In the genomic region with DNA sequence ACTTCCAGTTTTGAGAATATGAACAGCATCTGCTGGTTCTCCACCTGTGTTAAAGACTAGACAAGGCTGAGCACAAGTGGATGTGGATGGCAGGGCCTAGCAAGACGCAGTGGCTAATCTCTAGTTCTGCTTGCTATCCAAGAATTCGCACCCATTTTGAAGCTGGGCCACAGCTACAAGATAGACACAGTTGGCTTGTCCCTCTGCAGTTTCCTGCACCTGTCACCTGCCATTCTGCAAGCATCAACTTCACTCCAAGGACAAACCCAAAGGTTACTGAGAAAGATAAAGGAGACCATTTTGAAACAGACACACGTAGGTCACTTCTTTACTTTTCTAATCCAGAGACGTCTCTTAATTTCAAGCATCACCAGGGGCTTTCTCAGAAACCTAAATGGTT, we compare ENCODE assay signal across 9 mouse cellular contexts. TPM values are rescaled to one million over a fixed set of nuclear protein-coding genes. Genes with fewer than 3 reads are reported as not detected.
DNase-seq lines count a peak whose midpoint lies in the region; ATAC-seq and TF ChIP-seq lines count a peak whose summit lies in the region.
"Had no signal": no experiment of that assay in that cellular context is flagged by ENCODE, and none has a peak within 500 bp of the region (broad histone marks: within the 10 kb centered on the region; RNA-seq: fewer than 3 reads in every experiment).

No protein-coding gene starts in this region.

- H3K27me3 ChIP-seq in embryonic facial prominence, embryonic 15.5 days: no peaks in the 10 kb centered on the region
- H3K27me3 ChIP-seq in intestine, postnatal 0 days (replicated peaks; ENCODE audit: control insufficient read depth, insufficient read depth, low read length): no peaks in the 10 kb centered on the region
- no peaks in the 10 kb centered on the region for H3K27me3 ChIP-seq in neural tube, embryonic 12.5 days (replicated peaks)

- WGBS in embryonic facial prominence, embryonic 15.5 days: 68% methylated on average over 4 of the region's 4 CpGs
- 54% methylated on average over 4 of the region's 4 CpGs for WGBS in intestine, postnatal 0 days
- WGBS in neural tube, embryonic 12.5 days: 71% methylated on average over 4 of the region's 4 CpGs

- intact Hi-C loops in left cerebral cortex, adult 2 months (cut with DNase I): loop anchor here (2.0 kb wide), 1 partner anchor 15 kb away; no protein-coding TSS in a partner anchor

- H3K9ac ChIP-seq in embryonic facial prominence, embryonic 15.5 days: 0 out of 2 replicates have a peak overlapping the region, but pooled peaks have one; percentile 26
- H3K9ac ChIP-seq in intestine, postnatal 0 days (ENCODE audit: low read depth, low read length): peak overlapping the region; percentile 98
- peak overlapping the region; percentile 60 for H3K9ac ChIP-seq in neural tube, embryonic 12.5 days

- peak overlapping the region; percentile 58 for H3K4me2 ChIP-seq in embryonic facial prominence, embryonic 15.5 days (replicated peaks)
- H3K4me2 ChIP-seq in intestine, postnatal 0 days (replicated peaks; ENCODE audit: low read depth): peak overlapping the region; percentile 74
- H3K4me2 ChIP-seq in neural tube, embryonic 12.5 days (replicated peaks): peak overlapping the region; percentile 87

- peaks cover 26% of the 10 kb centered on the region for H3K36me3 ChIP-seq in embryonic facial prominence, embryonic 15.5 days
- H3K36me3 ChIP-seq in intestine, postnatal 0 days (ENCODE audit: control insufficient read depth, insufficient read depth): peaks cover 21% of the 10 kb centered on the region
- H3K36me3 ChIP-seq in neural tube, embryonic 12.5 days: peaks cover 21% of the 10 kb centered on the region

- H3K4me3 ChIP-seq in left cerebral cortex, adult 2 months: peak overlapping the region; percentile 58
- peak overlapping the region; percentile 82 for H3K4me3 ChIP-seq in embryonic facial prominence, embryonic 15.5 days (replicated peaks)
- H3K4me3 ChIP-seq in intestine, postnatal 0 days (ENCODE audit: low read depth, low read length): peak overlapping the region; percentile 99
- H3K4me3 ChIP-seq in neural tube, embryonic 12.5 days: peak overlapping the region; percentile 85

- ATAC-seq in embryonic facial prominence, embryonic 15.5 days (ENCODE audit: insufficient number of reproducible peaks, low FRiP score, low TSS enrichment, low read depth): no peak
- ATAC-seq in intestine, postnatal 0 days: no peak
- no peak for ATAC-seq in neural tube, embryonic 12.5 days (ENCODE audit: low FRiP score, low read depth)

- peak overlapping the region; percentile 97 for H3K27ac ChIP-seq in left cerebral cortex, adult 2 months
- H3K27ac ChIP-seq in embryonic facial prominence, embryonic 15.5 days (replicated peaks): peak overlapping the region; percentile 97
- H3K27ac ChIP-seq in intestine, postnatal 0 days (ENCODE audit: low read depth, low read length): peak overlapping the region; percentile 99
- H3K27ac ChIP-seq in neural tube, embryonic 12.5 days: no peak overlapping the region

- no peak for TF ChIP-seq CTCF in left cerebral cortex, adult 2 months (IDR thresholded peaks at IDR 0.05)
- no peak for TF ChIP-seq CTCF in intestine, postnatal 0 days (IDR thresholded peaks at IDR 0.05; ENCODE audit: low read depth)

- H3K4me1 ChIP-seq in embryonic facial prominence, embryonic 15.5 days: peaks cover 32% of the 10 kb centered on the region
- peaks cover 13% of the 10 kb centered on the region for H3K4me1 ChIP-seq in intestine, postnatal 0 days (replicated peaks; ENCODE audit: control insufficient read depth, insufficient read depth, low read length)
- H3K4me1 ChIP-seq in neural tube, embryonic 12.5 days: peaks cover 17% of the 10 kb centered on the region

- no peak for DNase-seq in left cerebral cortex, adult 2 months (ENCODE audit: extremely low spot score in 1 of 2, low spot score in 2 of 2)
- DNase-seq in left cerebral cortex, adult 11 months (ENCODE audit: low spot score): no peak
- DNase-seq in urinary bladder, postnatal 36 days (ENCODE audit: low spot score in 2 of 2): no peak
- no peak for DNase-seq in right cerebral cortex, postnatal 14 days
- DNase-seq in ovary, adult 18-20 months (ENCODE audit: low spot score): no peak

- no peaks in the 10 kb centered on the region for H3K9me3 ChIP-seq in embryonic facial prominence, embryonic 15.5 days (replicated peaks)
- no peaks in the 10 kb centered on the region for H3K9me3 ChIP-seq in intestine, postnatal 0 days (ENCODE audit: control insufficient read depth)
- H3K9me3 ChIP-seq in neural tube, embryonic 12.5 days: no peaks in the 10 kb centered on the region

RNA-seq across cellular contexts. Expression of a gene that starts 1.2 kb away (rescaled TPM):
- 1,000 to 10,000 TPM; 2,213 to 2,341 TPM for total RNA-seq in left cerebral cortex, adult 2 months (2021)
- polyA plus RNA-seq in embryonic facial prominence, embryonic 15.5 days (2015; fragmentation: Nextera tagmentation; extraction: Ambion mirVana): 1,601 and 1,694 TPM in 2 replicates
- 6,780 and 7,050 TPM in 2 replicates for polyA plus RNA-seq in intestine, postnatal 0 days (2015; fragmentation: Nextera tagmentation; extraction: Ambion mirVana)
- 1,314 and 1,378 TPM in 2 replicates for polyA plus RNA-seq in neural tube, embryonic 12.5 days (2016; fragmentation: Nextera tagmentation; extraction: Ambion mirVana)

RNA-seq across cellular contexts. Expression of a gene that starts 19.8 kb away (rescaled TPM):
- total RNA-seq in left cerebral cortex, adult 2 months (2021): under 1 TPM; 0.49 to 0.75 TPM
- 1.2 and 1.9 TPM in 2 replicates for polyA plus RNA-seq in embryonic facial prominence, embryonic 15.5 days (2015; fragmentation: Nextera tagmentation; extraction: Ambion mirVana)
- 0.61 and 0.89 TPM in 2 replicates for polyA plus RNA-seq in intestine, postnatal 0 days (2015; fragmentation: Nextera tagmentation; extraction: Ambion mirVana)
- 1.0 and 1.9 TPM in 2 replicates for polyA plus RNA-seq in neural tube, embryonic 12.5 days (2016; fragmentation: Nextera tagmentation; extraction: Ambion mirVana)

RNA-seq across cellular contexts. Expression of a gene that starts 19.8 kb away (rescaled TPM):
- 1 to 10 TPM; 9.4 TPM for total RNA-seq in left cerebral cortex, adult 2 months (2021)
- polyA plus RNA-seq in embryonic facial prominence, embryonic 15.5 days (2015; fragmentation: Nextera tagmentation; extraction: Ambion mirVana): 45.8 and 46.1 TPM in 2 replicates
- polyA plus RNA-seq in intestine, postnatal 0 days (2015; fragmentation: Nextera tagmentation; extraction: Ambion mirVana): 63.6 and 65.8 TPM in 2 replicates
- 26.3 and 29.6 TPM in 2 replicates for polyA plus RNA-seq in neural tube, embryonic 12.5 days (2016; fragmentation: Nextera tagmentation; extraction: Ambion mirVana)
- total RNA-seq: neutrophil, adult 5-6 weeks had no signal

RNA-seq across cellular contexts. Expression of a gene that starts 59.7 kb away (rescaled TPM):
- total RNA-seq in left cerebral cortex, adult 2 months (2021): 10 to 100 TPM; 26.6 to 28.1 TPM
- 16.4 and 17.3 TPM in 2 replicates for polyA plus RNA-seq in embryonic facial prominence, embryonic 15.5 days (2015; fragmentation: Nextera tagmentation; extraction: Ambion mirVana)
- polyA plus RNA-seq in intestine, postnatal 0 days (2015; fragmentation: Nextera tagmentation; extraction: Ambion mirVana): 4.7 and 4.8 TPM in 2 replicates
- polyA plus RNA-seq in neural tube, embryonic 12.5 days (2016; fragmentation: Nextera tagmentation; extraction: Ambion mirVana): 11.4 and 13.3 TPM in 2 replicates
- total RNA-seq: neutrophil, adult 5-6 weeks had no signal

Comparison
In these comparisons a context has a peak if more than half of its experiments do, and no peak if none do; other contexts are left out.
1. H3K9ac ChIP-seq: peak in every context shown above with its lines; median percentile 98 in intestine, postnatal 0 days; 60 in neural tube, embryonic 12.5 days; 26 in embryonic facial prominence, embryonic 15.5 days.